Mouse (Mus musculus) layer of hippocampus, postnatal 25 days (tissue): ENCODE data around the gene Sorbs1. TPM values are rescaled to one million over a fixed set of nuclear protein-coding genes. Genes with fewer than 3 reads are reported as not detected.

Source experiments
- DNase-seq, 2 experiments: peaks; one replicate each; pipeline ENCODE4 v3.0.0; 2022; ENCODE audit warnings: mixed read lengths in 2 of 2, low spot score in 1 of 2; ENCODE audit errors: extremely low spot score in 1 of 2
- total RNA-seq, 2 experiments: library from RNA; stranded (reverse); gene quantifications; 2 replicates each; pipeline ENCODE4 v1.2.3; 2021

The Sorbs1 gene
- total RNA-seq, 2 experiments from 2014 or later = 185 to 208 TPM

- DNase-seq = no peak
Observed at GRCm38 (mm10) chr19:40487561-40487960, 26.0 kb downstream of the Sorbs1 start.

DNA sequence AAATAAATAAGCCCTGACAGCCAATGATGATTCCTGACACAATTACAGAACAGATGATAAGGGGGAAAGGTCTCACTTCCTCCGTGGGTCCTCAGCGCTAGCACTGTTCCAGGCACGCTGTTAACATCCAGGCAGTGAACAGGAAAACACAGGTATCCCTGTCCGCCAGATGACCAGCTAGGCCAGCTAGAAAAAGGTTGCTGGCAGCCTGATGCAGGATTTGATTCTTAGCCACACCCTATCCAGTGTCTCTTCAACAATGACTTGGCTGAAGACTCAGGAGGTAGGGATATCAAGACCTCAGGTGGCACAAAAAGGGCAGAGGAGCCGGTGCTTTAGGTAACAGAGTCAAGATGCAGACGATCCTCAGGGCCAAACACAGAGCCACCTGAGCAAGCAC lies 32.5 kb downstream of the Sorbs1 start:
- no peak for DNase-seq

GRCm38 (mm10) chr19:40478161-40478575 lies 35.4 kb downstream of the Sorbs1 start:
- no peak for DNase-seq

DNA sequence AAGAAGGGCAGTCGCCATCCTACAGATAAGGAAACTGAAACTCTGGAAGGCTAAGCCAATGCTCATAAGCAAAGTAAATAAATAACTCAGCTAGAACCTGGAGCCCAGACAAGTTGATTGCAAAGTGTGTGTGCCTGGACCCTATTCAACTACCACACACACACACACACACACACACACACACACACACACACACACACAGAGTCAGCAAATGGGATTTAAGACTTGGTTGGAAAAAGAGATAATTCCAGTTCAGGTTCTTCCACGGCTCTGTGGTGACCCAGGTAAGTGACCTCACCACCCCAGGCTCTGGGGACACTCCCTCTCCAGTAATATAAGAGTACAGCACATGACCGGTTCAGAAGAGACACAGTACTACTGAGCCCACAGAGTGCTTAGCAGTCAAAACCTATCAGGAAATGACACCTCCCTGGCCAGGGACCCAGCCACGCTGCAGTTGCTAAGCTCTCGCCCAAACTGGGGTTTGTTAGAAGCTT lies 36.1 kb downstream of the Sorbs1 start:
- DNase-seq = no peak

GRCm38 (mm10) chr19:40476491-40476890 lies 37.1 kb downstream of the Sorbs1 start:
- DNase-seq = no peak

DNA sequence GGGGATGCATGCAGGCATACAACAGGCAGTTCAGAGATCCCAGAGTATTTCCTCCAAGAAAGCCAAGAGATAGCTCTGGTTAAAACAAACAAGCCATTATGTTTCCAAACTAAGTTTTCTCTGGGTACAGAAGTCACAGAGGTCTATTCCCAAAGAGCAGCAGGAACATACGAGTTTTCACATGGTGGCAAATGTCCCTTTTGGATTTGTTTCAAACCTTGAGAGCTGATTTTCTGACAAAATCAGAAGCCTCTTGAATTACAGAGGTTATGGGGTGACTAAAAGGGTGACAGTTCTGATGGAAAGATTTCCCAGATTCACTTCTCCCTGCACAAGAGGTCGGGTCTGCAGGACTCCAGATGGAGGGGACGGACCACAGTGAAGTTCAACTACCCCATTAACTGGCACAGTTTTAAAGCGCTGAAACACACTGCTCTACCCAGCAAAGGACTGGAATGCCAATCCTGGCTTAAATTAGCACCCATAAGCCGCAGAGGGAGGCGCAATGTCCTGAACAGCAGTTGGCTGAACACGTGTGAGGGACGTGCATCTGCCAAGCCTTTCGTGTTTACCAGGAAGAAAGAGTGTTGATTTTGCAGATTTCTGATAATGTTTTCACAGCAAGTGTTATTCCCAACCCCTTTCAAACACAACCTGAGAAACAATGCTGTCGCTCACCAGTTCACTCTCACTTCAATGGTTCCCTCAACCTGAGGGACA lies 41.9 kb downstream of the Sorbs1 start:
- DNase-seq = peak in 1 of 2 experiments; percentile 59

- no peak for DNase-seq
Observed at GRCm38 (mm10) chr19:40469792-40470191, 43.8 kb downstream of the Sorbs1 start.

DNA sequence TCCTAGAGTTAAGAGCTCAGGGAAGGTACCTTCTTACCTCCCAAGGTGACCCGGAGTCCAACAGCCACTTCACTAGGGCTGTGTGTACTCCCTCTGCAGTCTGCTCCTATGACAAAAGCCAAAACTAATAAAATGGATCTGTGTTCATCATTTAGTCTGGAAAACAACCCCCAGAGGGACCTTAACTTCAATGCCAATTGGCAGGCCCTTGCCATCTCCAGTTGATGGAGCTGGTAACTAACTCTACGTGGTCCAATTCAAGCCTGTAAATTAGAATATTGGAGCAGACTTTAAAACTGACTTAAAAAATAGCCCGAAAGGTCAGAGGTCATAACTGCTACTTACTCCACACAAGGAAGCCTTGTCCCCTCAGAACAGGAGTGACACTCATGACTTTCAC lies 45.3 kb downstream of the Sorbs1 start:
- no peak for DNase-seq

DNA sequence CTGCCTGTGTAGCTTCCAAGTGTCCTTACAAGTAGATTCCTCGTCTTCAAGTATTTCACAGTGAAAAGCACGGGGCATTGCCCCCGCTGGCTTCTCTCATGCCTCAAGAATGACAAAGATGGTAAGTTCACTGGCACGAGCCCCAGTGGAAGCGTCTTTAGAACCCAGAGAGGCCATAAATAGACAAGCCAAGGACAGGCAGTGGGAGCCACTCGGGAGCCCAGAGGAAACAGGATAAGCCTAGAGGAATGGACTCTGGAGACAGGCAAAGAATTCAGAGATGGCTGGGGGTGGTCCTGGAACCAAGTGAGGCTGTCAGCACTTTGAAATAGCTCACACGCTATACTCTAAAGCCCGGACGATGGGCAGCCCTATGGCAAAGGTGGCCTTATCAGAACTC lies 45.8 kb downstream of the Sorbs1 start:
- DNase-seq = no peak

GRCm38 (mm10) chr19:40465339-40465738 lies 48.2 kb downstream of the Sorbs1 start:
- DNase-seq = no peak

DNA sequence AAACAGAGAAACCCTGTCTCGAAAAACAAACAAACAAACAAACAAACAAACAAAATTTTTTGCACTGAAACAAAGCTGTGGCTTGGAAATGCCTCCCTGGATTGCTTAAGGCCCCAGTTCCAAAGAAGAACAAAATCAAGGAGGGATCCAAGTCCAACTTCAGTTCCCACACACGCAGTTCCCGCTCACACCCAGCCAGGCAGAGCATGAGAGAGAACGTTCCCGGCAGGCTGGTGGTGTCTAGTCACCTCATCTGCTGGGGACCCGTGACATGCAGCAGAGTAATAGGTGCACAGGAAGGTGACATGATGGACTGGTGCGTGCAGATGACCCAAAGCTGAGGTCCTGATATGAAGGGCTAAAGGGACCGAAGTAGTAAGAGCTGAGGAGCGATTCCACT lies 49.2 kb downstream of the Sorbs1 start:
- DNase-seq = no peak

DNA sequence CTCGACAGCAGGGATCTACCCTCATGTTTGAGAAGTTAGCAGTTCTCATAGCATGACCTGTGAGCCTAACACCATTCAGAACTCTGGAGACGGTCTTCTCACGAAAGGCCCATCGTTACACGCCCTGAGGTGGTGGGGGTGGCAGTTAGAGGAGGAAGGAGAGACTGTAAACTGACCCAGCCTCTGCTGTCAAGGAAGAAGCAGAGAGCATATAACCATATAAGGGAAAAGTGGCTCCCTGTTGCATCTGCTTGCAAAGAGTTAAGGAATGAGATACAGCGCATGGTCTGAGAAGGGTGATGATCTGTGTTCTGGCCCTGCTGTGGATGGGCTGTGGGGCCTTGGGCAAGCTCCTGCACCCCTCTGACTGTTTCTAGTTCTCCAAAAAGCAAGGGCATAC lies 50.7 kb downstream of the Sorbs1 start:
- DNase-seq = no peak

GRCm38 (mm10) chr19:40462481-40462880 lies 51.1 kb downstream of the Sorbs1 start:
- DNase-seq = no peak

DNA sequence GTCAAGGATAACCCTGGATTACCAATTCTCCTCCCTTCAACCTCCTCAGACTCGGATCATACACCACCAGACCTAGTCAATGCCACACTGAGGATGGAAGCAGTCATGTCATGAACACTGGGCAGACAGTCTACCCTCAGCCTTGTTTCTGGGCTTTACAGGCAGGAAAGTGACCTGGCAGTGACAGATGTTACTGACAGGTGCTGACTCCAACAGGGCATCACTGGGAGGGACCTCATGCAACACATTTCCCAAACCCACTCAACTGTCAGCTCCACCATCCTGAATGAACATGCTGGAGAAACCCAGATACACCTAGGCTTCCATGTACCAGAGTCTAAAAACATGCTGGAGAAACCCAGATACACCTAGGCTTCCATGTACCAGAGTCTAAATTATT lies 51.9 kb downstream of the Sorbs1 start:
- DNase-seq = no peak

GRCm38 (mm10) chr19:40460854-40461490 lies 52.6 kb downstream of the Sorbs1 start:
- DNase-seq = no peak

GRCm38 (mm10) chr19:40459338-40459737 lies 54.2 kb downstream of the Sorbs1 start:
- DNase-seq = no peak

DNA sequence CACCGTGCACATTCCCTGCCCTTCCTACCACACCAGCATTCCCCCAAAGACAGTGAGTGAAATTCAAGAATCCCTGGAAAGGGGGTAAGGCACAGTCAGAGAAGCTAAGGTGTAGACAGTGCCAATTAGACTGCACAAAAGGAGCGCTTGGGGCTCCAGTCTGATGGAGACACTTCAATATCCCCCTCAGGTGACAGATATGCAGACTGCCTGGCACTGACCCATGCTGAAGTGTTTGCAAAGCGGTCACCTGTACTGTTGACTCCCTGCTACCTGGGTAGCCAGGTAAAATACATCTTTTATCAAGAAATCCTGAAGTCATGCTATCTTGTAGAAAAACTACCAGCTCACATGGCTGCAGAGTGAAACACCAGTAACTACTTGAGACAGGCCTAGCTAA lies 54.8 kb downstream of the Sorbs1 start:
- no peak for DNase-seq

DNA sequence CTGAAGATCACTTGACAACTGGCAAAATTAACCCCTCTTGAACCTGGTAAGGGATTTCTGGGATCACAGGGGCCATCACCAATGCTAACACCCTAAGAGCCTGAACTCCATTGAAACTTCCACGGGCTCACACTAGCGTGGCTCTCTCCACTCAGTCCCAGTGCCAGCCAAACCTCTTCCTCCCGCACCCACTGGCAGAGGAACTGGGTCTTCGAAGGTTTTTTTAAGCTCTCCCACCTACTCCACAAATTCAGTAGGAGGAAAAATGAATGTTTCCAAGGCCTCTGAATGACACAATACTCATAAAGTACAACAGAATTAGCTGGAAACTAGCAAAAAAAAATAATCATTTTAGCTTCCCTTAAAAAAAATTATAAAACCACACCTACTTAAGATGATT lies 58.3 kb downstream of the Sorbs1 start:
- no peak for DNase-seq

DNA sequence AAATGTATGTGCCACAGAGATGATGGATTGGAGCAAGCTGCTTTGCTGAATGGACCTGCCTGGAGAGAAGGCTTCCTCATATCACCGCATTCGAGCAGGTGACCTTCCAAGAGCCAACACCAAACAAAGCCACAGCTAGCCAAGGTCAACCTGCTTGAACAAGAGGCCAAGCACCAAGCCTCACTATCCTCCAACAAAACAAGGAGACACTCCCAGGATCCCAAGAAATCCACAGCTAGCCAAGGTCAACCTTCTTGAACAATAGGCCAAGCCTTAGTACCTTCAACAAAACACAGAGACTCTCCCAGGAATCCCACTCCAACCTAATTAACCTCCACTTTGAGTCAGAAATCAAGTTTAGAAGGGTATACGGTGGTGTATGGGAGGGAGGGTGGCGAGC lies 59.5 kb downstream of the Sorbs1 start:
- no peak for DNase-seq

- DNase-seq = no peak
Observed at GRCm38 (mm10) chr19:40452201-40452600, 61.4 kb downstream of the Sorbs1 start.

GRCm38 (mm10) chr19:40451307-40451706 lies 62.3 kb downstream of the Sorbs1 start:
- no peak for DNase-seq

DNA sequence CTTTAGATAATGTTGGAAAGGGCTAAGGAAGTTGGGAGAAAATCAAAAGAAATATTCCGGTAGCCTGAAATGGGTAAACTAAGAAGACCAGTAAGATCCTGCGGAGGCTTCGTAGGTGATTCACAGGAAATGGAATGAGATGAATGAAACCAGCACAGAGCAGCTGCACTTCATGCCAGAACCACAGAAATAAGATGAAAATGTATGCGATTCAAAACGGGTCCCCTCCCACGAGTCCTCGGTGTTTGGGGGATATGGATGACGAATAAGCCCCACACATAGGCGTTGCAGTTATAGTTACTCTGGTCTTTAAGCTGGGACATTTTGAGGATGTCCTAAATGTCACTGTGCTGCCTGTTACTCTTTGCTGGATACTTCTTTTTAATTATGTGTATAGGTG lies 67.1 kb downstream of the Sorbs1 start:
- DNase-seq = no peak
